Mouse (Mus musculus) cerebellum, adult (tissue): ENCODE measurements around the gene Ptpro.
A peak's percentile ranks its signal among the peaks of the same experiment; 100 is the strongest.

Source experiments
- ATAC-seq: cut with Nextera tagmentation; 2 replicates; pipeline ENCODE4 v1.9.2; 2017; ENCODE audit warnings: mild to moderate bottlenecking, moderate library complexity, mixed read lengths; ENCODE audit not compliant: insufficient number of reproducible peaks, low FRiP score, low TSS enrichment

Ptpro gene

GRCm38 (mm10) chr6:137382546-137382945, 130.4 kb downstream of the Ptpro start:
- ATAC-seq: no peak

- no peak for ATAC-seq
Measured at GRCm38 (mm10) chr6:137386344-137386743, 134.2 kb downstream of the Ptpro start.

GRCm38 (mm10) chr6:137386935-137387334, 134.8 kb downstream of the Ptpro start:
- no peak for ATAC-seq

GRCm38 (mm10) chr6:137395075-137395474, 143.0 kb downstream of the Ptpro start:
- ATAC-seq: no peak

GRCm38 (mm10) chr6:137396106-137396793, 144.1 kb downstream of the Ptpro start:
- no peak for ATAC-seq

- no peak for ATAC-seq
Measured at GRCm38 (mm10) chr6:137397358-137397757, 145.2 kb downstream of the Ptpro start.

- ATAC-seq: no peak
Measured at GRCm38 (mm10) chr6:137404196-137404595, 152.1 kb downstream of the Ptpro start.

GRCm38 (mm10) chr6:137405690-137406089, 153.6 kb downstream of the Ptpro start:
- ATAC-seq: no peak

GRCm38 (mm10) chr6:137410510-137410909, 158.4 kb downstream of the Ptpro start:
- ATAC-seq: no peak

GRCm38 (mm10) chr6:137411901-137412378, 159.8 kb downstream of the Ptpro start:
- ATAC-seq: no peak

GRCm38 (mm10) chr6:137413045-137413444, 160.9 kb downstream of the Ptpro start:
- ATAC-seq: no peak

GRCm38 (mm10) chr6:137414531-137415405, 162.6 kb downstream of the Ptpro start:
- peak; percentile 66; the same call in 1 of the 2 replicates for ATAC-seq

- ATAC-seq: no peak
Measured at GRCm38 (mm10) chr6:137422777-137423176, 170.7 kb downstream of the Ptpro start.

- ATAC-seq: no peak
Measured at GRCm38 (mm10) chr6:137423830-137424229, 171.7 kb downstream of the Ptpro start.

- no peak for ATAC-seq
Measured at GRCm38 (mm10) chr6:137425500-137426432, 173.6 kb downstream of the Ptpro start.

- no peak for ATAC-seq
Measured at GRCm38 (mm10) chr6:137433521-137434137, 181.5 kb downstream of the Ptpro start.

GRCm38 (mm10) chr6:137437486-137437885, 185.4 kb downstream of the Ptpro start:
- no peak for ATAC-seq

GRCm38 (mm10) chr6:137437902-137438580, 185.9 kb downstream of the Ptpro start:
- ATAC-seq: no peak
